Mouse (Mus musculus) lung, postnatal 0 days (tissue): ENCODE data around the gene Pcnx2. TPM values are rescaled to one million over a fixed set of nuclear protein-coding genes. Genes with fewer than 3 reads are reported as not detected.

ENCODE experiments used
- ATAC-seq: fragments of 200-750 bp; cut with Nextera tagmentation; 2 replicates; pipeline ENCODE4 v1.8.0; 2017; ENCODE audit warnings: moderate library complexity
- DNase-seq: peaks from one replicate; pipeline ENCODE4 v3.0.0-alpha.2; 2016; ENCODE audit warnings: low spot score
- H3K27ac ChIP-seq: fragments of 300-500 bp; sonication (generic); 2 replicates; pipeline ENCODE4 v1.5.1; 2014; ENCODE audit warnings: antibody characterized with exemption, mild to moderate bottlenecking, low read length, mixed read lengths
- H3K27me3 ChIP-seq: fragments of 300-500 bp; sonication (generic); replicated peaks from 2 replicates; pipeline ENCODE4 v1.6.1; 2014; ENCODE audit warnings: low read length, mixed read lengths; ENCODE audit not compliant: insufficient read depth
- H3K36me3 ChIP-seq: fragments of 300-500 bp; sonication (generic); 2 replicates; pipeline ENCODE4 v1.6.1; 2014; ENCODE audit warnings: low read length, mixed read lengths; ENCODE audit not compliant: insufficient read depth
- H3K4me1 ChIP-seq: fragments of 300-500 bp; sonication (generic); 2 replicates; pipeline ENCODE4 v1.6.1; 2014; ENCODE audit warnings: antibody characterized with exemption, low read depth, low read length, mixed read lengths; ENCODE audit not compliant: insufficient read depth
- H3K4me2 ChIP-seq: fragments of 300-500 bp; sonication (generic); replicated peaks from 2 replicates; pipeline ENCODE4 v1.6.1; 2014; ENCODE audit warnings: low read depth, mild to moderate bottlenecking, low read length, moderate library complexity, mixed read lengths
- H3K4me3 ChIP-seq: fragments of 300-500 bp; sonication (generic); 2 replicates; pipeline ENCODE4 v1.5.1; 2014; ENCODE audit warnings: low read depth, low read length
- H3K9ac ChIP-seq: fragments of 300-500 bp; sonication (generic); replicated peaks from 2 replicates; pipeline ENCODE4 v1.6.1; 2014; ENCODE audit warnings: low read depth, mild to moderate bottlenecking
- H3K9me3 ChIP-seq: fragments of 300-500 bp; sonication (generic); 2 replicates; pipeline ENCODE4 v1.6.1; 2016; ENCODE audit warnings: low read length, mixed read lengths
- CTCF ChIP-seq: IDR thresholded peaks from 2 replicates; pipeline ENCODE4 v1.5.1; 2016; ENCODE audit warnings: antibody characterized with exemption, mild to moderate bottlenecking
- EP300 ChIP-seq: IDR thresholded peaks from 2 replicates; pipeline ENCODE4 v1.6.1; 2016; ENCODE audit warnings: antibody characterized with exemption, mild to moderate bottlenecking, control low read depth
- WGBS: fragments of 180-500 bp; shearing (Covaris S2); extraction: QIAGEN DNeasy Blood & Tissue Kit; methylation state at CpG from one replicate; pipeline ENCODE4 v1.1.7; 2014; 5-methylcytosine and 5-hydroxymethylcytosine counted together
- polyA plus RNA-seq: library from polyadenylated mRNA; unstranded; fragments of >200 nt; fragmentation: Nextera tagmentation; extraction: Ambion mirVana; gene quantifications from 2 replicates; pipeline ENCODE4 v1.2.1, GENCODE M21; 2015

The Pcnx2 gene
- polyA plus RNA-seq, 1 experiment from 2014 or later: 0.18 TPM

DNA sequence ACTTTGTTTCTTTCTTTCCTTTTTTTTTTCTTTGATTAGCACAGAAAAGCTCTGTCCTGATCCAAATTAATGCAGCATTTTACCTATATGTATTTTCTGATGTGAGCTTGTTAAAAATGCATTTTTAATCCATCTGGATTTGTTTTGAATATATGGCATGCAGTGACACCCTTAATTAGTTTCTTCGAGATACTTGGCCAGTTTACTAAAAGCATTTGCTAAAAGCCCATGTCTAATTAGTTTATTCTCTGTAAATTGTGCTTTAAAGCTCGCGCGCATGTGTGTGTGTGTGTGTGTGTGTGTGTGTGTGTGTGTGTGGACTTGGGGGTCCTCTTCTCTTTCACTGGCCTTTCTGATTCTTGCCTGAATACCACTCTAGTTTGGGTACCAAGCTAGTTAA, 159.2 kb downstream of the Pcnx2 start:
- no peak for TF ChIP-seq CTCF
- no peak for TF ChIP-seq EP300
- WGBS: 93% methylated on average over 4 of the region's 4 CpGs
- H3K9ac ChIP-seq: no peak overlapping the region

DNA sequence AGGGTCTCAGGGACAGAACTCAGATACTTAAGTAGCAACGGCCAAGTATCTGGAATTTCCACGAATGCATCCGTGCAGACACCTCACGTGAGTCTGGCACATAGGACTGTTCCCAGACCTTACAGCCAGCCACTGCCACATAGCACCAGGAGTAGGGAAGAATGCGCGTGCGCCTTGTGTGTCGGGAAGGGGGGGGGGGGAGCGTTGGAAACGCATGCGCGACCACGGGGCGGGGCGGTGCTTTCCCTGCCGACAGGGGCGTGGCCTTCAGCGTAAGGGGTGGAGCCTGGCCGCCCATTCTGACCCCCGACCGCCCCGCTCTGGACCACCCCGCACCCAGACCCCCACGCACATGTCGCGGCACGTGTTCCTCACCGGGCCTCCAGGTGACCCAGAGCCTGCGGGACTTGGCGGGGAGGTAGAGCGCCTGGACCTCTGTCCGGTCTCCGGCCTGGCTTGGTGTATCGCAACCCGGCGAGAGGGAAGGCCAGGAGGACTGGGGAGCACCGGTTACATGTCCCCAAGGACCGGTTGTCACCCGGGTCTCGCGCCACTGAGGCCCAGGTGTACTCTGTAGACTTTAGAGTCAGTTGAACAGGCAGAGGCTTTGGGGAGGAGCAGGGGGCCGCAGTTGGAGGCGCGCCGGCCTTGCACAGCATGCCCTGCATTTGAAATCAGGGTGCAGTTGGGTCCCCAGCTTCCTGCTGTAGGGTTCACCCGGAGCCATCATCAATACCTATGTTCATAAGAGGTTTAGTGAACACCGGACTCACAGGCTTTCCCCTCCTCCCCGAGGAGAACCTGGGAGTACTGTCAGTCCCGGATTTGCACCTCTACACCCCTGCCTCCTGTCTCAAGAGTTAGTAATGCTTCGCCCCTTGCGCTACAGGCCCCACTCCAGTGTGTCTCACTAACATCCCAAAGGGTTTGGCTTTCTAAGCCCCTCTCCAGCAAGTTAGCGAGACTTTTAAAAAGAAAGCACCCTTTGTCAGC, 163.9 kb downstream of the Pcnx2 start:
- Histone ChIP-seq H3K4me1 (no peaks in the 10 kb centered on the region), H3K9me3 (no peaks in the 10 kb centered on the region), H3K9ac (peak overlapping the region; percentile 77), H3K27ac (0 out of 2 replicates have a peak overlapping the region, but pooled peaks have one; percentile 38), H3K4me3 (peak overlapping the region; percentile 56), H3K4me2 (peak overlapping the region; percentile 73), H3K36me3 (no peaks in the 10 kb centered on the region), H3K27me3 (no peaks in the 10 kb centered on the region)
- ATAC-seq (peak; percentile 97), DNase-seq (peak; percentile 94)
- TF ChIP-seq CTCF: no peak
- no peak for TF ChIP-seq EP300
- 8% methylated on average over 38 of the region's 52 CpGs for WGBS

More for the DNA sequence above, 159.2 kb downstream of the Pcnx2 start:
- H3K27ac ChIP-seq: no peak overlapping the region
- H3K4me2 ChIP-seq: no peak overlapping the region
- no peaks in the 10 kb centered on the region for H3K27me3 ChIP-seq
- peaks cover 7% of the 10 kb centered on the region; the same call in 1 of the 2 replicates for H3K4me1 ChIP-seq
- ATAC-seq: no peak
- no peak overlapping the region for H3K4me3 ChIP-seq
- no peaks in the 10 kb centered on the region for H3K36me3 ChIP-seq
- DNase-seq: no peak
- H3K9me3 ChIP-seq: no peaks in the 10 kb centered on the region

DNA sequence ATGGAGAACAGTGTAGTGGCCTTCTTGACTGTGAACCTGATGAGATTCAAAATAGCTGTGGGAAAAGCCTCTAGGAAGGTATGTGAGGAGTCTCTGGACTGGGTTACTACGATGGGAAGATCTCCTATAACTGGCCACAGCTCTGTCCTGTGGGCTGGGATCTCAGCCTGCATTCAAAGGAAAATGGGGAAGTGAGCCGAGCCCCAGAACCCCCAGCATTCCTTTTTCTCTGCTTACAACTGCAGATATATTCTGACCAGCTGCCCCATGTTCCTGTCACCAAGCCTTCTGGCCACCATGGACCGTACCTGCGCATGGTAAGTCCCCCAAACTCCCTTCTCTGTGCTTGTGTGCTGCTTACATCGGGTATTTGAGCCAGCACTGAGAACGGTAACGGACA, 168.4 kb downstream of the Pcnx2 start, which contains the start of gene Ntpcr:
TSS of gene Ntpcr (plus strand) at position 218 of the 400 bp plus-strand sequence.
- 68% methylated on average over 7 of the region's 7 CpGs for WGBS

DNA sequence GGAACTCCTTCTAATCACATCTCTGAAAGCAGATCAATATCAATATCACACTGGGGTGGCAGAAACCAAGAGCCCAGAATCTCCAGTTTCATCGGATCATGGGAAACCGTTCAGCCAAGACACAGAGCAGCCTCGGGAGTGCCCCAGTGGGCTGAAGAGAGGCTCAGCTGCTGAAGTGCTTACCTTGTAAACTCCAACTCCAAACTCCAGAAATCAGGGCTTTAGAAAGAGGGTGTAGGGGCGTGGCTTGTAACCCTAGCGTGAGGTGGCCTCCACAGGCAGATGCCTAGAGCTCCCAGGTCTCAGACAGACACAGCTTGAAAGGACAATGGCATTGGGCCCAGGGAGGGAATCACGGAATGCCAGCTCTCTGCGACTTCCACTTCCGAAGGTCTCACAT, 170.3 kb downstream of the Pcnx2 start:
- Histone ChIP-seq H3K27me3 (no peaks in the 10 kb centered on the region), H3K9ac (no peak overlapping the region), H3K36me3 (no peaks in the 10 kb centered on the region), H3K4me3 (no peak overlapping the region), H3K9me3 (no peaks in the 10 kb centered on the region), H3K4me2 (no peak overlapping the region), H3K4me1 (no peaks in the 10 kb centered on the region), H3K27ac (no peak overlapping the region)
- WGBS: 33% methylated on average over 8 of the region's 8 CpGs
- no peak for TF ChIP-seq CTCF
- no peak for TF ChIP-seq EP300
- peak; percentile 69 for DNase-seq
- ATAC-seq: peak; percentile 71

More for the DNA sequence above, 168.4 kb downstream of the Pcnx2 start, which contains the start of gene Ntpcr:
- Histone ChIP-seq H3K9ac (no peak within 1 kb of the TSS), H3K4me1 (no peaks in the 10 kb centered on the region), H3K4me3 (no peak within 1 kb of the TSS), H3K27me3 (no peaks in the 10 kb centered on the region), H3K27ac (no peak within 1 kb of the TSS), H3K9me3 (no peaks in the 10 kb centered on the region), H3K4me2 (no peak within 1 kb of the TSS), H3K36me3 (no peaks in the 10 kb centered on the region)
- TF ChIP-seq CTCF (no peak), EP300 (no peak)
- ATAC-seq: no peak
- no peak for DNase-seq

DNA sequence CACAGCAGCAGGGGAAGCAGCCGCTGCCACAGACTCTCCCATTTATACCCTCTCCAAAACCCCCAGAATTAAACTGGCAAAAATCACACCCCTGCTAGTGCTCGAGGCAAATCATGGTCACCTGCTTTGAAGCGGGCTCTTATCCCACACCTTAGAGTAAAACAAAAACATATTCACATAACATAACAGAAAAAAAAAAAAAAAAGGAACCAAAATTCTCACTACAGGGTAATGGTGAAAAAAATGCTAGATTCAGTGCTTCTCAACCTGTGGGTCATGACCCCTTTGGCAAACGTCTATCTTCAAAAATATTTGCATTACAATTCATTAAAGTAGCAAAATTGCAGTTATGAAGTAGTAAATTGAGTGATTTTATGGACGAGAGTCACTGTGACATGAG, 171.1 kb downstream of the Pcnx2 start:
- ATAC-seq (no peak), DNase-seq (no peak)
- no peak overlapping the region for H3K9ac ChIP-seq
- no peak overlapping the region for H3K4me3 ChIP-seq
- H3K4me1 ChIP-seq: no peaks in the 10 kb centered on the region
- WGBS: 58% methylated on average over 5 of the region's 5 CpGs
- no peak overlapping the region for H3K4me2 ChIP-seq
- no peaks in the 10 kb centered on the region for H3K27me3 ChIP-seq
- H3K27ac ChIP-seq: no peak overlapping the region
- no peaks in the 10 kb centered on the region for H3K36me3 ChIP-seq
- no peaks in the 10 kb centered on the region for H3K9me3 ChIP-seq
- TF ChIP-seq EP300 (no peak), CTCF (no peak)

DNA sequence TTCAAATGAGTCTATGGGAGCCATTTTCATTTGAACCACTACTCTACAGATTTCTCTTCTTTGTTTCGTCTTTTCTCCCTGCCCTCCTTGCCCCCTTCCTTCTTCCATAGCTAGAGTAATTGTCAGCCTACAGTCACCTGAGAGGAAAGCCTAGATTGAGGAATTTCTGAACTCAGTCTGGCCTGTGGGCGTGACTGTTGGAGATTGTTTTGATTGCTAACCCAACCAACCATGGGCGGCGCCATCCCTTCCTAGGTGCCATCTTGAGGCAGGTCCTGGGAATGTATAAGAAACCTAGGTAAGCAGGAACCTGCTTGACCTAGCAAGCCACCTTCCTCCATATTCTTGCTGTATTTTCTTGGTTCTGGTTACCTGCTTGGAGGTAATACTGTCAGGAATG, 172.0 kb downstream of the Pcnx2 start:
- TF ChIP-seq EP300 (no peak), CTCF (no peak)
- Histone ChIP-seq H3K36me3 (no peaks in the 10 kb centered on the region), H3K4me1 (no peaks in the 10 kb centered on the region), H3K9ac (no peak overlapping the region), H3K27ac (no peak overlapping the region), H3K9me3 (no peaks in the 10 kb centered on the region), H3K4me2 (no peak overlapping the region), H3K4me3 (no peak overlapping the region), H3K27me3 (no peaks in the 10 kb centered on the region)
- no peak for DNase-seq
- ATAC-seq: no peak
- 93% methylated on average over 4 of the region's 4 CpGs for WGBS
